Mouse (Mus musculus): ENCODE data around the gene Zmat5.

Gene Zmat5

GRCm38 (mm10) chr11:4704072-4704964 is at the start of gene Zmat5, which contains the start of gene Uqcr10:
Gene Zmat5, plus strand, starts transcription at chr11:4704678.
Gene Uqcr10, minus strand, starts transcription at chr11:4704342.
- peak; percentile 91 to 96 for DNase-seq (ENCODE audit: low spot score in 2 of 2)

GRCm38 (mm10) chr11:4659818-4660217 is 44.7 kb upstream of the Zmat5 start:
- DNase-seq (ENCODE audit: low spot score in 2 of 2) = no peak

- DNase-seq (ENCODE audit: low spot score in 2 of 2) = no peak
These were observed 44.0 kb upstream of the Zmat5 start for GRCm38 (mm10) chr11:4660309-4661025.

- DNase-seq (ENCODE audit: low spot score in 2 of 2) = no peak
These were observed 43.2 kb upstream of the Zmat5 start for GRCm38 (mm10) chr11:4661324-4661723.

- no peak for DNase-seq (ENCODE audit: low spot score in 2 of 2)
These were observed 42.5 kb upstream of the Zmat5 start for GRCm38 (mm10) chr11:4661871-4662495.

- DNase-seq (ENCODE audit: low spot score in 2 of 2) = no peak
These were observed 42.0 kb upstream of the Zmat5 start for GRCm38 (mm10) chr11:4662496-4662878.

- DNase-seq (ENCODE audit: low spot score in 2 of 2) = no peak
These were observed 32.7 kb upstream of the Zmat5 start for GRCm38 (mm10) chr11:4671736-4672135.

- DNase-seq (ENCODE audit: low spot score in 2 of 2) = no peak
These were observed 29.9 kb upstream of the Zmat5 start for GRCm38 (mm10) chr11:4674593-4674992.

GRCm38 (mm10) chr11:4675126-4675562 is 29.3 kb upstream of the Zmat5 start:
- no peak for DNase-seq (ENCODE audit: low spot score in 2 of 2)

GRCm38 (mm10) chr11:4675693-4676092 is 28.8 kb upstream of the Zmat5 start:
- DNase-seq (ENCODE audit: low spot score in 2 of 2) = no peak

GRCm38 (mm10) chr11:4677250-4677872 is 27.1 kb upstream of the Zmat5 start:
- peak; percentile 41 to 76 for DNase-seq (ENCODE audit: low spot score in 2 of 2)

GRCm38 (mm10) chr11:4678700-4679440 is 25.6 kb upstream of the Zmat5 start:
- DNase-seq (ENCODE audit: low spot score in 2 of 2) = no peak

GRCm38 (mm10) chr11:4679441-4679832 is 25.0 kb upstream of the Zmat5 start:
- no peak for DNase-seq (ENCODE audit: low spot score in 2 of 2)

- DNase-seq (ENCODE audit: low spot score in 2 of 2) = no peak
These were observed 24.4 kb upstream of the Zmat5 start for GRCm38 (mm10) chr11:4680126-4680525.

- DNase-seq (ENCODE audit: low spot score in 2 of 2) = no peak
These were observed 21.0 kb upstream of the Zmat5 start for GRCm38 (mm10) chr11:4683516-4683915.

GRCm38 (mm10) chr11:4684186-4684585 is 20.3 kb upstream of the Zmat5 start:
- no peak for DNase-seq (ENCODE audit: low spot score in 2 of 2)

GRCm38 (mm10) chr11:4685071-4685470 is 19.4 kb upstream of the Zmat5 start:
- no peak for DNase-seq (ENCODE audit: low spot score in 2 of 2)

GRCm38 (mm10) chr11:4685510-4685909 is 19.0 kb upstream of the Zmat5 start:
- DNase-seq (ENCODE audit: low spot score in 2 of 2) = no peak

- DNase-seq (ENCODE audit: low spot score in 2 of 2) = no peak
These were observed 17.5 kb upstream of the Zmat5 start for GRCm38 (mm10) chr11:4687027-4687426.

GRCm38 (mm10) chr11:4687874-4688273 is 16.6 kb upstream of the Zmat5 start:
- no peak for DNase-seq (ENCODE audit: low spot score in 2 of 2)

All from spleen, postnatal 10 days (tissue).